In genomic region chr2:84850407-84851129, GRCm38 (mm10) we compare ENCODE assay signal across 13 mouse cellular contexts. TPM values are rescaled to one million over a fixed set of nuclear protein-coding genes. Genes with fewer than 3 reads are reported as not detected.
DNase-seq lines count a peak whose midpoint lies in the region; ATAC-seq lines count a peak whose summit lies in the region.
"Had no signal": no experiment of that assay in that cellular context is flagged by ENCODE, and none has a peak within 500 bp of the region (broad histone marks: within the 10 kb centered on the region; RNA-seq: fewer than 3 reads in every experiment).

No protein-coding gene starts in this region.

- DNase-seq in neural tube, embryonic 11.5 days (ENCODE audit: low spot score) = no peak
- DNase-seq in neural tube, embryonic 10.5 days (ENCODE audit: extremely low spot score, low spot score) = no peak
- DNase-seq in left cerebral cortex, adult 11 months (ENCODE audit: low spot score) = no peak
- no peak for DNase-seq in urinary bladder, adult 18-20 months (ENCODE audit: low spot score in 2 of 2)
- DNase-seq: layer of hippocampus, adult 9-11 months; right cerebral cortex, postnatal 4 days; thymus, postnatal 36 days had no signal

- H3K9me3 ChIP-seq in hindbrain, embryonic 12.5 days (replicated peaks) = no peaks in the 10 kb centered on the region
- H3K9me3 ChIP-seq in hindbrain, embryonic 16.5 days (ENCODE audit: control insufficient read depth, low read length) = no peaks in the 10 kb centered on the region
- no peaks in the 10 kb centered on the region for H3K9me3 ChIP-seq in neural tube, embryonic 11.5 days (ENCODE audit: control insufficient read depth, low read length)
- H3K9me3 ChIP-seq in liver, embryonic 12.5 days (replicated peaks) = no peaks in the 10 kb centered on the region
- H3K9me3 ChIP-seq: forebrain, embryonic 12.5 days had no signal

- H3K27me3 ChIP-seq in hindbrain, embryonic 12.5 days = no peaks in the 10 kb centered on the region
- no peaks in the 10 kb centered on the region for H3K27me3 ChIP-seq in hindbrain, embryonic 16.5 days (replicated peaks; ENCODE audit: control insufficient read depth, insufficient read depth, low read length)
- H3K27me3 ChIP-seq in neural tube, embryonic 11.5 days (ENCODE audit: control insufficient read depth, insufficient read depth, low read length) = no peaks in the 10 kb centered on the region
- H3K27me3 ChIP-seq in liver, embryonic 12.5 days (replicated peaks) = no peaks in the 10 kb centered on the region
- H3K27me3 ChIP-seq: forebrain, embryonic 12.5 days had no signal

- H3K4me3 ChIP-seq in hindbrain, embryonic 12.5 days = no peak overlapping the region
- no peak overlapping the region for H3K4me3 ChIP-seq in hindbrain, embryonic 16.5 days (ENCODE audit: low read length)
- H3K4me3 ChIP-seq in neural tube, embryonic 11.5 days (ENCODE audit: low read depth, low read length) = no peak overlapping the region
- H3K4me3 ChIP-seq in liver, embryonic 12.5 days = no peak overlapping the region
- H3K4me3 ChIP-seq: forebrain, embryonic 12.5 days had no signal

- peaks cover 9% of the 10 kb centered on the region for H3K4me1 ChIP-seq in hindbrain, embryonic 12.5 days
- peaks cover 2% of the 10 kb centered on the region; the same call in 1 of the 2 replicates for H3K4me1 ChIP-seq in hindbrain, embryonic 16.5 days (ENCODE audit: control insufficient read depth, insufficient read depth, low read depth, low read length)
- peaks cover 11% of the 10 kb centered on the region; the same call in 1 of the 2 replicates for H3K4me1 ChIP-seq in neural tube, embryonic 11.5 days (ENCODE audit: control insufficient read depth, insufficient read depth, low read length)
- peaks cover 66% of the 10 kb centered on the region for H3K4me1 ChIP-seq in liver, embryonic 12.5 days

- WGBS in hindbrain, embryonic 12.5 days = 60% methylated on average over 7 of the region's 7 CpGs
- 69% methylated on average over 7 of the region's 7 CpGs for WGBS in hindbrain, embryonic 16.5 days
- 55% methylated on average over 7 of the region's 7 CpGs for WGBS in neural tube, embryonic 11.5 days
- WGBS in liver, embryonic 12.5 days (ENCODE audit: insufficient replicate concordance) = 70% methylated on average over 7 of the region's 7 CpGs

- no peak overlapping the region for H3K27ac ChIP-seq in hindbrain, embryonic 12.5 days
- no peak overlapping the region for H3K27ac ChIP-seq in hindbrain, embryonic 16.5 days (ENCODE audit: low read depth, low read length)
- H3K27ac ChIP-seq in neural tube, embryonic 11.5 days (ENCODE audit: low read depth, low read length) = no peak overlapping the region
- peak overlapping the region; percentile 69 for H3K27ac ChIP-seq in liver, embryonic 12.5 days
- H3K27ac ChIP-seq: forebrain, embryonic 12.5 days had no signal

- H3K4me2 ChIP-seq in hindbrain, embryonic 12.5 days (replicated peaks) = peak overlapping the region; percentile 30; the same call in 1 of the 2 replicates
- H3K4me2 ChIP-seq in hindbrain, embryonic 16.5 days (ENCODE audit: low read length) = no peak overlapping the region; the same call in 1 of the 2 replicates
- H3K4me2 ChIP-seq in neural tube, embryonic 11.5 days (ENCODE audit: low read depth) = peak overlapping the region; percentile 12; the same call in 1 of the 2 replicates
- H3K4me2 ChIP-seq in liver, embryonic 12.5 days = peak overlapping the region; percentile 6; the same call in 1 of the 2 replicates

- no peaks in the 10 kb centered on the region for H3K36me3 ChIP-seq in hindbrain, embryonic 12.5 days
- no peaks in the 10 kb centered on the region for H3K36me3 ChIP-seq in hindbrain, embryonic 16.5 days (ENCODE audit: control insufficient read depth, insufficient read depth, low read length)
- no peaks in the 10 kb centered on the region; the same call in none of the 2 replicates for H3K36me3 ChIP-seq in neural tube, embryonic 11.5 days (ENCODE audit: control insufficient read depth, insufficient read depth, low read length)
- peaks cover 100% of the 10 kb centered on the region for H3K36me3 ChIP-seq in liver, embryonic 12.5 days

- H3K9ac ChIP-seq in hindbrain, embryonic 12.5 days = no peak overlapping the region
- H3K9ac ChIP-seq in hindbrain, embryonic 16.5 days (ENCODE audit: low read depth, low read length) = no peak overlapping the region
- H3K9ac ChIP-seq in neural tube, embryonic 11.5 days (ENCODE audit: low read length) = no peak overlapping the region
- H3K9ac ChIP-seq in liver, embryonic 12.5 days = no peak overlapping the region
- H3K9ac ChIP-seq: forebrain, embryonic 12.5 days had no signal

- no peak for ATAC-seq in hindbrain, embryonic 12.5 days (ENCODE audit: low FRiP score)
- no peak for ATAC-seq in hindbrain, embryonic 16.5 days
- ATAC-seq in neural tube, embryonic 11.5 days (ENCODE audit: insufficient read depth, low FRiP score, low TSS enrichment) = peak; percentile 70
- ATAC-seq in liver, embryonic 12.5 days = peak; percentile 51

RNA-seq across cellular contexts. Expression of gene Slc43a1, which starts 11.9 kb away (rescaled TPM):
- polyA plus RNA-seq in hindbrain, embryonic 12.5 days (2016; fragmentation: Nextera tagmentation; extraction: Ambion mirVana) = 9.1 and 12.0 TPM in 2 replicates
- 1.5 and 1.6 TPM in 2 replicates for polyA plus RNA-seq in hindbrain, embryonic 16.5 days (2015; fragmentation: Nextera tagmentation; extraction: Ambion mirVana)
- 17.8 and 19.1 TPM in 2 replicates for polyA plus RNA-seq in neural tube, embryonic 11.5 days (2014; fragmentation: Nextera tagmentation; extraction: Ambion mirVana)
- 153 and 162 TPM in 2 replicates for polyA plus RNA-seq in liver, embryonic 12.5 days (2016; fragmentation: Nextera tagmentation; extraction: Ambion mirVana)

RNA-seq across cellular contexts. Expression of gene Timm10, which starts 23.8 kb away (rescaled TPM):
- 35.0 and 35.8 TPM in 2 replicates for polyA plus RNA-seq in hindbrain, embryonic 12.5 days (2016; fragmentation: Nextera tagmentation; extraction: Ambion mirVana)
- 76.5 and 83.2 TPM in 2 replicates for polyA plus RNA-seq in hindbrain, embryonic 16.5 days (2015; fragmentation: Nextera tagmentation; extraction: Ambion mirVana)
- polyA plus RNA-seq in neural tube, embryonic 11.5 days (2014; fragmentation: Nextera tagmentation; extraction: Ambion mirVana) = 53.3 and 56.6 TPM in 2 replicates
- 50.9 and 54.3 TPM in 2 replicates for polyA plus RNA-seq in liver, embryonic 12.5 days (2016; fragmentation: Nextera tagmentation; extraction: Ambion mirVana)

RNA-seq across cellular contexts. Expression of gene Smtnl1, which starts 28.1 kb away (rescaled TPM):
- 0.13 TPM in 1 of 2 replicates, not detected in the other for polyA plus RNA-seq in hindbrain, embryonic 12.5 days (2016; fragmentation: Nextera tagmentation; extraction: Ambion mirVana)
- not detected in 2 replicates for polyA plus RNA-seq in hindbrain, embryonic 16.5 days (2015; fragmentation: Nextera tagmentation; extraction: Ambion mirVana)
- 0.29 TPM in 1 of 2 replicates, not detected in the other for polyA plus RNA-seq in neural tube, embryonic 11.5 days (2014; fragmentation: Nextera tagmentation; extraction: Ambion mirVana)
- polyA plus RNA-seq in liver, embryonic 12.5 days (2016; fragmentation: Nextera tagmentation; extraction: Ambion mirVana) = 0.29 and 0.43 TPM in 2 replicates
- polyA plus RNA-seq: brain, embryonic 14.5 days; cortical plate, adult 2 months; forebrain, embryonic 12.5 days had no signal

RNA-seq across cellular contexts. Expression of gene Rtn4rl2, which starts 35.9 kb away (rescaled TPM):
- 5.2 and 6.4 TPM in 2 replicates for polyA plus RNA-seq in hindbrain, embryonic 12.5 days (2016; fragmentation: Nextera tagmentation; extraction: Ambion mirVana)
- 3.0 and 4.5 TPM in 2 replicates for polyA plus RNA-seq in hindbrain, embryonic 16.5 days (2015; fragmentation: Nextera tagmentation; extraction: Ambion mirVana)
- polyA plus RNA-seq in neural tube, embryonic 11.5 days (2014; fragmentation: Nextera tagmentation; extraction: Ambion mirVana) = 7.2 TPM in 2 replicates
- 0.29 and 0.31 TPM in 2 replicates for polyA plus RNA-seq in liver, embryonic 12.5 days (2016; fragmentation: Nextera tagmentation; extraction: Ambion mirVana)

RNA-seq across cellular contexts. Expression of gene Ube2l6, which starts 51.9 kb away (rescaled TPM):
- polyA plus RNA-seq in hindbrain, embryonic 12.5 days (2016; fragmentation: Nextera tagmentation; extraction: Ambion mirVana) = 32.9 and 34.0 TPM in 2 replicates
- 26.1 and 27.8 TPM in 2 replicates for polyA plus RNA-seq in hindbrain, embryonic 16.5 days (2015; fragmentation: Nextera tagmentation; extraction: Ambion mirVana)
- polyA plus RNA-seq in neural tube, embryonic 11.5 days (2014; fragmentation: Nextera tagmentation; extraction: Ambion mirVana) = 32.8 and 34.9 TPM in 2 replicates
- polyA plus RNA-seq in liver, embryonic 12.5 days (2016; fragmentation: Nextera tagmentation; extraction: Ambion mirVana) = 293 and 321 TPM in 2 replicates

Comparison
In these comparisons a context has a peak if more than half of its experiments do, and no peak if none do; other contexts are left out.
1. ATAC-seq: peak in neural tube, embryonic 11.5 days (single experiment) and liver, embryonic 12.5 days (single experiment); none in hindbrain, embryonic 12.5 days (single experiment) and hindbrain, embryonic 16.5 days (single experiment).